Mouse (Mus musculus): ENCODE measurements around the gene Mindy4.

Mindy4 gene

DNA sequence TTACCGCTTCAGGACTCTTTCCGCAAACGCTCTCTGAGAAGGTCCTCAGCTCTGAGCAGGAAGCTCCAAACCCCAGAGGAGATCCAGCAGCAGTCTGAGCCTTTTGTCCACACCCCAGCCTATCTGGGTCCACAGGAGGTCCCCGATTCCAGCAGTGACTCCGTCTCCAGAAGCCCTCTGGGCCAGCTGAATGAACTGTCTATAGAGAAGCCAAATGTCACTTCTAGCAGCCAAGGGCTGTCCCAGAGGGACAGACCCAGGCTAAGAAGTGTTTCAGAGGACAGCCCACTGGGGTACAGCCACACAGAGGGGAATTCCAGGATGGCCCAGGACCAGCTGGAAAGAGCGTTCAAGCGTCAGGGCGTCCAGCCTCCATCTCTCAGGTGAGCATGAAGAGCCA is 20.8 kb downstream of the Mindy4 start:
- Histone ChIP-seq H3K9me3 (ENCODE audit: low read length) (no peaks in the 10 kb centered on the region), H3K27me3 (ENCODE audit: insufficient read depth, low read length) (no peaks in the 10 kb centered on the region), H3K4me1 (replicated peaks; ENCODE audit: low read depth, low read length) (no peaks in the 10 kb centered on the region), H3K4me3 (replicated peaks; ENCODE audit: low read length) (no peak overlapping the region), H3K36me3 (ENCODE audit: insufficient read depth, low read length) (no peaks in the 10 kb centered on the region)
- TF ChIP-seq POU5F1 (IDR thresholded peaks at IDR 0.05; ENCODE audit: borderline replicate concordance, low read length): no peak
- no peak for TF ChIP-seq NANOG (IDR thresholded peaks at IDR 0.05; ENCODE audit: borderline replicate concordance, low read length)
- TF ChIP-seq CTCF (conservative IDR thresholded peaks at IDR 0.05; ENCODE audit: low read length): no peak

DNA sequence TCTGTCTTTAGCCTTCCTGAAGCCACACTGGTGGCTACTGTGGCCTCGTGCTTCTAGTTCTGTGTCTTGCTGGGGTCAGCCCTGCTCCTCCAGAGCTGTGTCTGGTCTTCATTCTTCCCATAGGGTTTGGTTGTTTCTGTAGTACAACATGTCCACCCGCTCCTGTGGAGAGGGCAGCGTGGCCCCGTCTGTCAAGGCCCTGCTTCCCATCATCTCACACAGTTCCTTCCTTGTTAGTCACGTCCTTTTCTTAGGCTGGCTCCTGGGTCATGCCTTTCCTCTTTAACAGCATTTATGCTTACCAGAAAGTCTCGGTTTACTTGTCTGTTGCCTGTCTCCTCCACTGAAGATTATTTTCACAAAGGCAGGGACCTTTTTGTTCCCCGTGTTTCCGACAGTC is 26.9 kb downstream of the Mindy4 start:
- H3K4me1 ChIP-seq (replicated peaks; ENCODE audit: low read depth, low read length): no peaks in the 10 kb centered on the region
- H3K36me3 ChIP-seq (ENCODE audit: insufficient read depth, low read length): peaks cover 4% of the 10 kb centered on the region; the same call in 1 of the 2 replicates
- no peak overlapping the region for H3K4me3 ChIP-seq (replicated peaks; ENCODE audit: low read length)

DNA sequence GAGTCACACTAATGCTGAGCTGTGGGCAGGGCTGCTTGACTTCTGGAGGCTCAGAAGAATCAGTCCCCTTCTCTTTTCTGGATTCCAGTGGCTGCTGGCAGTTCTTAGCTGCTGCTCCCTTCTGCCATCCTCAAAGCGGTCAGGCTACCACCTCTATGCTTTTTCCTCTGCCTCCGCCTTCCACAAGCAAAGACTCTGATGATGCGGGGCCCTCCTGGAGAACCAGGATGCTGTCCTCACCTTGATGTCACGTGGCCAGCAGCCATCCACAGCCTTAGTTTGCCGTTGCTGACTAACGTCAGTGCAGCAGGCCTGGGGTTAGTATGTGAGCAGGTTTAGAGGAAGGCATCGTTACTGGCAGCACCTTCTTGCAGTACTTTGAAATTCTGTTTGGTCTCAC is 28.9 kb downstream of the Mindy4 start:
- TF ChIP-seq POU5F1 (IDR thresholded peaks at IDR 0.05; ENCODE audit: borderline replicate concordance, low read length): no peak
- no peaks in the 10 kb centered on the region for H3K4me1 ChIP-seq (replicated peaks; ENCODE audit: low read depth, low read length)
- no peaks in the 10 kb centered on the region for H3K27me3 ChIP-seq (ENCODE audit: insufficient read depth, low read length)
- H3K9me3 ChIP-seq (ENCODE audit: low read length): no peaks in the 10 kb centered on the region
- H3K4me3 ChIP-seq (replicated peaks; ENCODE audit: low read length): no peak overlapping the region
- H3K36me3 ChIP-seq (ENCODE audit: insufficient read depth, low read length): peaks cover 4% of the 10 kb centered on the region; the same call in 1 of the 2 replicates

More for the DNA sequence above, 26.9 kb downstream of the Mindy4 start:
- TF ChIP-seq POU5F1 (IDR thresholded peaks at IDR 0.05; ENCODE audit: borderline replicate concordance, low read length): no peak
- TF ChIP-seq NANOG (IDR thresholded peaks at IDR 0.05; ENCODE audit: borderline replicate concordance, low read length): no peak
- no peak for TF ChIP-seq CTCF (conservative IDR thresholded peaks at IDR 0.05; ENCODE audit: low read length)
- Histone ChIP-seq H3K27me3 (ENCODE audit: insufficient read depth, low read length) (no peaks in the 10 kb centered on the region), H3K9me3 (ENCODE audit: low read length) (no peaks in the 10 kb centered on the region)

DNA sequence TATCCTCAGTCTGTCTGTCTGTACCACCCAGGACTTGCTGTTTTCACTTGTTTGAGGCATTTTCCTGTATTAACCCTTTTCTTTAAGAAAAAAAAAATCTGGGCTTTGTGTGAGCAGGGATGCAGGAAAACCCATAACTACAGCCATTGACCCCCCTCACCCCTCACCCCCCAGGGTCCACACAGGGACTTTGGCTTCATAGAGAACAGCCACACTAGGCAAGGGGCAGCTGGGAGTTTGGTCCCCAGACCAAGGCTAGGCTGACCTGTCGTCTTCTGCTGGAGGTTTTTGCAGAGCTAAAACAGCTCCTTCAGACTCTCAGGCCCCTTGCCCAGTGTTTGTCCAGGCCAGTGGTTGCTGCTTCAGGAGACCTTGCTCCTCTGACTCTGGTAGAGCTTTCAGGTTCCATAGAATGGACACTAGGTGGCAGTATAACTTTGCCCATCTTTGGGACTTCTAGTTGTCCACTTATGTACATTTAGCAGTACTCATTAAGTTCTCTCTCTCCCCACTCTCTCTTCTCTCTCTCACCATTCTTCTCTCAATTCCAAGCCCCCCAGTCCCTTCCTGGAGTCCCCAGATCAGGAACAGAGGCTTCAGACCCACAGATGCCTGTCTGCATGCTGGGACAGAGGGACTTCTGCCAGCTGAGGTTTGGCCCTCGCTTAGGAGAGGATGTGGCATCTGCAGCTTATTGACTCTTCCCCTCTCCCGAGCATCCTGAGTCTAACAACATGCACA is 29.5 kb downstream of the Mindy4 start:
- H3K27me3 ChIP-seq (ENCODE audit: insufficient read depth, low read length): no peaks in the 10 kb centered on the region
- no peaks in the 10 kb centered on the region for H3K4me1 ChIP-seq (replicated peaks; ENCODE audit: low read depth, low read length)
- no peak overlapping the region for H3K4me3 ChIP-seq (replicated peaks; ENCODE audit: low read length)
- peaks cover 4% of the 10 kb centered on the region; the same call in 1 of the 2 replicates for H3K36me3 ChIP-seq (ENCODE audit: insufficient read depth, low read length)
- TF ChIP-seq NANOG (IDR thresholded peaks at IDR 0.05; ENCODE audit: borderline replicate concordance, low read length) (no peak), CTCF (conservative IDR thresholded peaks at IDR 0.05; ENCODE audit: low read length) (peak; percentile 64)
- H3K9me3 ChIP-seq (ENCODE audit: low read length): no peaks in the 10 kb centered on the region

DNA sequence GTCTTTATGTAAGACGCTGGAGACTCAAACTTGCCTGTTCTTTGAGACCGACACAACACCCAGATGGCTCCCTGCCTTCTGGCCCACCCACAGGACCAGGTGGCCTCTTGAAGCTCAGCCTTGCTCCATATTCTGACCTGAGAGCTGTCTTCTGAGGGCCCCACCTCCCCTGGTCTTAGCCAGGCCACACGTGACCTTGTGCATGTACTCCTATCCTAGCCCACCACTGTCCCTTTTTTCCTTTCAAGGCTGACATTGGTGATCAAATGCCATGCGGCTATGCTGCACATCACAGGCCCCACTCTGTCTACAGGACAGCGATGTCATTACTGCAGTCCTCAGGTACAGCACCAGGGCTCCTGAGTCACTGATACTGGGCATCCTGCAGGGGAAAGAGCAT is 30.1 kb downstream of the Mindy4 start:
- H3K27me3 ChIP-seq (ENCODE audit: insufficient read depth, low read length): no peaks in the 10 kb centered on the region
- H3K4me3 ChIP-seq (replicated peaks; ENCODE audit: low read length): no peak overlapping the region
- H3K4me1 ChIP-seq (replicated peaks; ENCODE audit: low read depth, low read length): no peaks in the 10 kb centered on the region
- no peak for TF ChIP-seq NANOG (IDR thresholded peaks at IDR 0.05; ENCODE audit: borderline replicate concordance, low read length)
- TF ChIP-seq CTCF (conservative IDR thresholded peaks at IDR 0.05; ENCODE audit: low read length): no peak
- no peak for TF ChIP-seq POU5F1 (IDR thresholded peaks at IDR 0.05; ENCODE audit: borderline replicate concordance, low read length)
- H3K9me3 ChIP-seq (ENCODE audit: low read length): no peaks in the 10 kb centered on the region
- peaks cover 4% of the 10 kb centered on the region; the same call in 1 of the 2 replicates for H3K36me3 ChIP-seq (ENCODE audit: insufficient read depth, low read length)

DNA sequence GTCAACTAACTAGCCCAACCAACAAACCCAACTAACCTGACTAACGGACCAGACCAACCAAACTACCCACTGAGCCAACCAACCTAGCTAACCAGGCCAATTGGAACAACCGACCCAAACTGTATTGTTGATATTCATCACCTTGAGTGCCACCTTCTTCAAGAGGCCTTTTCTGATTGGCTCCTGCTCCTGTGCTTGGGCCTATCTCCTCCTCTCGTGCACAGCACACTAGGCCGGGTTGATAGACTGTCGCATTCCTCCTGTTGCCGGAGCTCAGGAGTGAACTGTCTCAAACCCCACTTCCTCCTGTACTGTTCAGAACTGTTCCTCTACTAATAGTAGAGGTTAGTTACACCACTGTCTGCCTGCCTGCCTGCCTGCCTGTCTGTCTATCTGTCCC is 31.5 kb downstream of the Mindy4 start:
- Histone ChIP-seq H3K4me3 (replicated peaks; ENCODE audit: low read length) (no peak overlapping the region), H3K27me3 (ENCODE audit: insufficient read depth, low read length) (no peaks in the 10 kb centered on the region), H3K36me3 (ENCODE audit: insufficient read depth, low read length) (peaks cover 4% of the 10 kb centered on the region; the same call in 1 of the 2 replicates), H3K4me1 (replicated peaks; ENCODE audit: low read depth, low read length) (peaks cover 3% of the 10 kb centered on the region; the same call in 1 of the 2 replicates), H3K9me3 (ENCODE audit: low read length) (no peaks in the 10 kb centered on the region)
- TF ChIP-seq NANOG (IDR thresholded peaks at IDR 0.05; ENCODE audit: borderline replicate concordance, low read length) (no peak), POU5F1 (IDR thresholded peaks at IDR 0.05; ENCODE audit: borderline replicate concordance, low read length) (no peak), CTCF (conservative IDR thresholded peaks at IDR 0.05; ENCODE audit: low read length) (no peak)

DNA sequence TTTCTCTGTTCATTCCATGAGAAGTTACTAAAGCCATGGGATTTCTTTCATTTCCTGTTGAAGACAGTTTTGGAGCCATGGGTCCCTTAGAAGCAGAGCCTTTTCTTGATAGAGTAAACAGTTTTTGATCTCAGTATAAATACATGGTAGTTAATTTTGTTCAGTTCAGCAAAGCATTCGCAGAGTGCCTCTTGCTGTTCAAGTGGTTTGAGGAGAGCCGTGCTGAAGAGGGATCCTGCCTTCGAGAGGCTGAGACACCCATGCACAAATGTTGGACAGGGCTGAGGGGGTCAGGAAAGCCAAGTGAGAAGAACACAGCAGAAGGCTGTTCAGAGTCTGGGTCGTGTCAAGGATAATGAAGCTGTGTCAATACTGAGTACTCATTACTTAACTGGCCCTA is 32.5 kb downstream of the Mindy4 start:
- H3K9me3 ChIP-seq (ENCODE audit: low read length): no peaks in the 10 kb centered on the region
- no peaks in the 10 kb centered on the region for H3K27me3 ChIP-seq (ENCODE audit: insufficient read depth, low read length)
- no peak overlapping the region for H3K4me3 ChIP-seq (replicated peaks; ENCODE audit: low read length)
- H3K4me1 ChIP-seq (replicated peaks; ENCODE audit: low read depth, low read length): peaks cover 7% of the 10 kb centered on the region; the same call in 1 of the 2 replicates
- H3K36me3 ChIP-seq (ENCODE audit: insufficient read depth, low read length): peaks cover 4% of the 10 kb centered on the region; the same call in 1 of the 2 replicates
- no peak for TF ChIP-seq CTCF (conservative IDR thresholded peaks at IDR 0.05; ENCODE audit: low read length)
- no peak for TF ChIP-seq POU5F1 (IDR thresholded peaks at IDR 0.05; ENCODE audit: borderline replicate concordance, low read length)
- TF ChIP-seq NANOG (IDR thresholded peaks at IDR 0.05; ENCODE audit: borderline replicate concordance, low read length): no peak

DNA sequence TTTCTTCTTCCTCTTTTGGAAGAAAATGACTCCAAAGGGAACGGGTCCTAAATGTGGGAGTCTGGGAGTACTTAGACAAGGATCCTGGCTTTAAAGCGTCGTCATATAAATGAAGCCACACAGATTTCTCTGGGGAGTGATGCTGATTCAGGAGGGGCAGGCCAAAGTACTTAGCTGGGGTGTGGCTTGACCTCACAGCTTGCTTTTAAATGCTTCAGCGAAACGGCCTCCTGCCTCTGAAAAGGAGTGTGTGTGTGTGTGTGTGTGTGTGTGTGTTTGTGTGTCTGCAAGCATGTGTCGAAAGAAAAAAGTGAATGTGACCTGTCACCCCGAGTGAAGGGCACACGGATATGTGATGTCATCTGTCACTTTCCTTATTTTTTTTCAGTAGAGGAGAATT is 36.7 kb downstream of the Mindy4 start:
- 0 out of 2 replicates have a peak, but pooled peaks cover 2% of the 10 kb centered on the region for H3K27me3 ChIP-seq (ENCODE audit: insufficient read depth, low read length)
- TF ChIP-seq NANOG (IDR thresholded peaks at IDR 0.05; ENCODE audit: borderline replicate concordance, low read length) (no peak), CTCF (conservative IDR thresholded peaks at IDR 0.05; ENCODE audit: low read length) (no peak), POU5F1 (IDR thresholded peaks at IDR 0.05; ENCODE audit: borderline replicate concordance, low read length) (no peak)
- H3K4me1 ChIP-seq (replicated peaks; ENCODE audit: low read depth, low read length): peaks cover 8% of the 10 kb centered on the region; the same call in 1 of the 2 replicates
- H3K9me3 ChIP-seq (ENCODE audit: low read length): no peaks in the 10 kb centered on the region
- no peaks in the 10 kb centered on the region for H3K36me3 ChIP-seq (ENCODE audit: insufficient read depth, low read length)
- H3K4me3 ChIP-seq (replicated peaks; ENCODE audit: low read length): no peak overlapping the region
